In the genomic region with DNA sequence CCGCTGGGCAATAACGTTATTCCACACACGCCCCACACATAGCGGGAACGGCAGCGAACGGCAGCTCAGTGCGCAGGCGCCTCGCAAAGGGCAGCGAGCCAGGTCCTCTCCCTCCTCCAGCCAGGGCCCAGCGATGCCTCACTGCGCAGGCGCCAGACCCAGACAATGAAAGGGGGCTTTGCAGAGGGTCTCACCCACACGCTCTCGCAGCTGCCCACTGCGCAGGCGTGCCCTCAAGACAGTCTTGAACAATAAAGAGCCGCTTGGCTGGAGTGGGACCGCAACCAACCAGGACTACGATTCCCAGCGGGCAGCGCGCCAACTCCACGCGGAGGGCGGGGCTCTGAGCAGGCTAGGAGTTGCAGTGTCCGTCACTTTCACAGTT, we compare ENCODE assay signal across 8 mouse cellular contexts. TPM values are rescaled to one million over a fixed set of nuclear protein-coding genes. Genes with fewer than 3 reads are reported as not detected.
DNase-seq lines count a peak whose midpoint lies in the region; ATAC-seq and TF ChIP-seq lines count a peak whose summit lies in the region.

A gene (minus strand): TSS at position 32 of the 385 bp plus-strand sequence.

- H3K4me3 ChIP-seq in gastrocnemius, adult 2 months: peak within 1 kb of the TSS; percentile 87
- peak within 1 kb of the TSS; percentile 75 for H3K4me3 ChIP-seq in hindbrain, postnatal 0 days (ENCODE audit: low read length)

- DNase-seq in gastrocnemius, adult 2 months: peak; percentile 98
- DNase-seq in hindbrain, postnatal 0 days (ENCODE audit: low spot score): peak; percentile 100
- peak; percentile 96 to 98 for DNase-seq in left cerebral cortex, adult 18-20 months (ENCODE audit: low spot score in 2 of 2)
- DNase-seq in lung, postnatal 4 days: peak; percentile 98
- DNase-seq in retina, postnatal 7 days (ENCODE audit: low read depth, low spot score): peak; percentile 98
- peak; percentile 89 to 98 for DNase-seq in urinary bladder, adult 18-20 months (ENCODE audit: low spot score in 2 of 2)

- peak within 1 kb of the TSS; percentile 99 for H3K27ac ChIP-seq in gastrocnemius, adult 2 months
- H3K27ac ChIP-seq in hindbrain, postnatal 0 days: peak within 1 kb of the TSS; percentile 99

- no peaks in the 10 kb centered on the region for H3K36me3 ChIP-seq in hindbrain, postnatal 0 days (ENCODE audit: insufficient read depth, low read length)

- H3K4me1 ChIP-seq in hindbrain, postnatal 0 days (ENCODE audit: insufficient read depth, low read length): 0 out of 2 replicates have a peak, but pooled peaks cover 8% of the 10 kb centered on the region

- no peaks in the 10 kb centered on the region for H3K27me3 ChIP-seq in hindbrain, postnatal 0 days (ENCODE audit: insufficient read depth, low read length)

- under 1% methylated on average over 27 of the region's 28 CpGs for WGBS in hindbrain, postnatal 0 days

- ATAC-seq in activated CD4-positive, CD25-positive, alpha-beta regulatory T cell, adult 4 months: peak; percentile 62
- ATAC-seq in common myeloid progenitor, adult 5-6 weeks (replicated peaks; ENCODE audit: low read depth, poor library complexity, severe bottlenecking): peak; percentile 58
- peak; percentile 95 for ATAC-seq in hindbrain, postnatal 0 days

- H3K4me2 ChIP-seq in hindbrain, postnatal 0 days (ENCODE audit: low read depth, low read length): peak within 1 kb of the TSS; percentile 75

- intact Hi-C loops in gastrocnemius, adult 2 months (cut with DNase I): no loop called here

- no peak for TF ChIP-seq CTCF in gastrocnemius, adult 2 months (IDR thresholded peaks at IDR 0.05)
- no peak for TF ChIP-seq CTCF in hindbrain, postnatal 0 days (IDR thresholded peaks at IDR 0.05; ENCODE audit: low read depth)

- H3K9ac ChIP-seq in hindbrain, postnatal 0 days (replicated peaks; ENCODE audit: low read length): peak within 1 kb of the TSS; percentile 88

- H3K9me3 ChIP-seq in hindbrain, postnatal 0 days (ENCODE audit: low read length): no peaks in the 10 kb centered on the region

RNA-seq across cellular contexts. Expression of the gene that starts here (rescaled TPM):
- 10 to 100 TPM; 12.5 to 16.1 TPM for polyA plus RNA-seq in activated CD4-positive, CD25-positive, alpha-beta regulatory T cell, adult 4 months (2017; shearing (Covaris generic))
- 51.8 TPM in 2 replicates for total RNA-seq in common myeloid progenitor, adult 5-6 weeks (2017)
- 10 to 100 TPM; 14.5 to 16.2 TPM for total RNA-seq in gastrocnemius, adult 2 months (2021)
- total RNA-seq in hindbrain, postnatal 0 days (2014; rRNA removed): 132 and 137 TPM in 2 replicates
- polyA plus RNA-seq in hindbrain, postnatal 0 days (2015; fragmentation: Nextera tagmentation; extraction: Ambion mirVana): 78.9 and 86.1 TPM in 2 replicates
- 10 to 100 TPM; 95.2 to 95.5 TPM for total RNA-seq in left cerebral cortex, adult 18-20 months (2021)

Comparison
In these comparisons a context has a peak if more than half of its experiments do, and no peak if none do; other contexts are left out.
1. Peak in every context shown above with its lines: DNase-seq, ATAC-seq, H3K4me3 ChIP-seq and H3K27ac ChIP-seq.